Comparison of ENCODE assay signal across 22 mouse cellular contexts in the genomic region with DNA sequence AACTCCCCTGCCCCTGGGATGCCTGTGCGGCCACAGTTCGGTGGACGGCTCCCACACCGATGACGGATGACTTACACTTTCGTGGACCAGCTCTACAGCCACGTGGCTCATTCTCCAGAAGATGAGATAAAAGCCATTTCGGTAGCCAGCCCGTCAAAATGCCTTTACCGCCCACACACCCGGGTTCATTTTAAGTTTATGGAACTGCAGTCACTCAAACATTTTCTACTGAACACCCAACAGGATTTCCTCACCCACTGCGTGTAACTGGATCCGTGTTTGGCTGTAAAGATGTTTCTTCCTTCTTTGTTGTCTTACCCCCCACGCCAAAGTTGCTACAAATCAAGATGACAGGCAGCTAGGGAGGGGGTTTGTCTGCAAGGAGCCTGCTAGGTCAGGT. TPM values are rescaled to one million over a fixed set of nuclear protein-coding genes. Genes with fewer than 3 reads are reported as not detected.
A peak's percentile ranks its signal among the peaks of the same experiment; 100 is the strongest.
DNase-seq lines count a peak whose midpoint lies in the region; ATAC-seq and TF ChIP-seq lines count a peak whose summit lies in the region.
"Had no signal": no experiment of that assay in that cellular context is flagged by ENCODE, and none has a peak within 500 bp of the region (broad histone marks: within the 10 kb centered on the region; RNA-seq: fewer than 3 reads in every experiment).

No protein-coding gene starts in this region.

- DNase-seq in heart, postnatal 0 days (ENCODE audit: low spot score), result peak; percentile 10
- DNase-seq in heart, adult 8-10 months (ENCODE audit: low spot score), result no peak
- no peak for DNase-seq in thymus, adult 2 months
- DNase-seq in thymus, postnatal 25 days, result no peak
- peak; percentile 70 for DNase-seq in MEL (ENCODE audit: low read depth, low spot score)
- no peak for DNase-seq in layer of hippocampus, adult 18-20 months (ENCODE audit: low spot score in 2 of 2)
- no peak for DNase-seq in spleen, adult 18-20 months
- DNase-seq: adrenal gland, postnatal 36 days; cerebellum, adult 2 months; cerebellum, postnatal 36 days; kidney, adult 2 months; right cerebral cortex, adult 18-20 months; thymus, adult 18-20 months had no signal

- no peak for TF ChIP-seq POLR2A in thymus, adult 2 months (IDR thresholded peaks at IDR 0.05; ENCODE audit: control insufficient read depth, extremely low read depth, insufficient read depth, low read length, poor library complexity)
- TF ChIP-seq POLR2A in MEL (IDR thresholded peaks at IDR 0.05; ENCODE audit: control insufficient read depth in 1 of 2, insufficient read depth in 1 of 2, low read depth in 1 of 2, low read length in 2 of 2, poor library complexity in 1 of 2) (no peak), myocyte (IDR thresholded peaks at IDR 0.05; ENCODE audit: insufficient read length, low read depth) (no peak)

- TF ChIP-seq EP300 in heart, postnatal 0 days (IDR thresholded peaks at IDR 0.05; ENCODE audit: low read depth), result no peak
- peak in 1 of 2 experiments; percentile 42; a peak in 1 of 4 replicates for TF ChIP-seq EP300 in MEL (IDR thresholded peaks at IDR 0.05; ENCODE audit: low read depth in 1 of 2, low read length in 2 of 2)

- TF ChIP-seq RAD21 in MEL (IDR thresholded peaks at IDR 0.05; ENCODE audit: low read depth, low read length), result no peak

- peaks cover 17% of the 10 kb centered on the region for H3K27me3 ChIP-seq in heart, postnatal 0 days (ENCODE audit: control insufficient read depth, insufficient read depth, low read length)
- H3K27me3 ChIP-seq in thymus, adult 2 months (ENCODE audit: control insufficient read depth, insufficient read depth, low read length), result no peaks in the 10 kb centered on the region
- H3K27me3 ChIP-seq in MEL (ENCODE audit: control insufficient read depth in 1 of 2, insufficient read depth in 2 of 2, low read length in 2 of 2), result no peaks in the 10 kb centered on the region
- no peaks in the 10 kb centered on the region for H3K27me3 ChIP-seq in myocyte (ENCODE audit: control insufficient read depth, insufficient read depth, insufficient read length)

- H3ac ChIP-seq in myocyte (ENCODE audit: control insufficient read depth, insufficient read length), result no peak overlapping the region

- H3K4me2 ChIP-seq in heart, postnatal 0 days (ENCODE audit: low read depth, low read length), result no peak overlapping the region
- peak overlapping the region; percentile 56 for H3K4me2 ChIP-seq in myocyte (ENCODE audit: low read depth)
- H3K4me2 ChIP-seq: embryonic facial prominence, embryonic 15.5 days; heart, embryonic 12.5 days; hindbrain, embryonic 15.5 days; midbrain, embryonic 11.5 days; neural tube, embryonic 12.5 days; stomach, embryonic 15.5 days had no signal

- ATAC-seq in heart, postnatal 0 days (ENCODE audit: insufficient read depth, low read depth), result no peak; the same call in 1 of the 2 replicates
- ATAC-seq: forebrain, embryonic 16.5 days had no signal

- no peak for TF ChIP-seq CTCF in heart, postnatal 0 days (IDR thresholded peaks at IDR 0.05; ENCODE audit: low read depth)
- no peak for TF ChIP-seq CTCF in thymus, adult 2 months (IDR thresholded peaks at IDR 0.05; ENCODE audit: borderline replicate concordance, control insufficient read depth, extremely low read depth, insufficient read depth, low read length, poor library complexity)
- TF ChIP-seq CTCF in MEL (IDR thresholded peaks at IDR 0.05 in 2 of 3, conservative IDR thresholded peaks at IDR 0.05 in 1 of 3; ENCODE audit: control insufficient read depth in 1 of 3, insufficient read depth in 1 of 3, low read depth in 2 of 3, low read length in 3 of 3, poor library complexity in 1 of 3, severe bottlenecking in 1 of 3), result no peak

- H3K27ac ChIP-seq in heart, postnatal 0 days (ENCODE audit: low read depth), result no peak overlapping the region
- H3K27ac ChIP-seq in thymus, adult 2 months (ENCODE audit: control insufficient read depth, insufficient read depth, low read length), result peak overlapping the region; percentile 48; the same call in 1 of the 2 replicates
- H3K27ac ChIP-seq in MEL (ENCODE audit: control insufficient read depth, low read depth, low read length), result peak overlapping the region; percentile 47
- H3K27ac ChIP-seq: embryonic facial prominence, embryonic 15.5 days; hindbrain, embryonic 15.5 days; liver, embryonic 14.5 days; neural tube, embryonic 12.5 days; stomach, embryonic 15.5 days had no signal

- no peaks in the 10 kb centered on the region for H3K4me1 ChIP-seq in heart, postnatal 0 days (ENCODE audit: control insufficient read depth, insufficient read depth)
- H3K4me1 ChIP-seq in thymus, adult 2 months (replicated peaks; ENCODE audit: control insufficient read depth, insufficient read depth, low read length), result peaks cover 56% of the 10 kb centered on the region
- peaks cover 15 to 28% of the 10 kb centered on the region in 2 experiments for H3K4me1 ChIP-seq in MEL (ENCODE audit: control insufficient read depth in 1 of 2, insufficient read depth in 2 of 2, low read length in 2 of 2)
- H3K4me1 ChIP-seq: embryonic facial prominence, embryonic 15.5 days; heart, embryonic 12.5 days; hindbrain, embryonic 15.5 days; neural tube, embryonic 12.5 days had no signal

- H3K36me3 ChIP-seq in heart, postnatal 0 days (replicated peaks; ENCODE audit: control insufficient read depth, insufficient read depth, low read length), result no peaks in the 10 kb centered on the region
- no peaks in the 10 kb centered on the region for H3K36me3 ChIP-seq in thymus, adult 2 months (ENCODE audit: control insufficient read depth, insufficient read depth, low read length)
- H3K36me3 ChIP-seq in MEL (ENCODE audit: control insufficient read depth in 1 of 2, insufficient read depth in 2 of 2, low read length in 2 of 2), result peaks cover 2 to 16% of the 10 kb centered on the region in 2 experiments; a peak in 3 of 4 replicates
- H3K36me3 ChIP-seq in myocyte (ENCODE audit: control insufficient read depth, insufficient read depth), result no peaks in the 10 kb centered on the region
- H3K36me3 ChIP-seq: embryonic facial prominence, embryonic 15.5 days; heart, embryonic 12.5 days; hindbrain, embryonic 15.5 days; neural tube, embryonic 12.5 days; stomach, embryonic 15.5 days had no signal

- H3K79me2 ChIP-seq in MEL (ENCODE audit: control insufficient read depth, insufficient read depth, low read length, poor library complexity) (peaks cover 1% of the 10 kb centered on the region; the same call in 1 of the 2 replicates), myocyte (ENCODE audit: control insufficient read depth, insufficient read depth) (no peaks in the 10 kb centered on the region)

- no peak overlapping the region for H3K9ac ChIP-seq in heart, postnatal 0 days (replicated peaks; ENCODE audit: low read depth, low read length)
- H3K9ac ChIP-seq in MEL (ENCODE audit: control insufficient read depth, low read depth, low read length, poor library complexity, severe bottlenecking), result peak overlapping the region; percentile 17
- H3K9ac ChIP-seq: embryonic facial prominence, embryonic 15.5 days; heart, embryonic 12.5 days; hindbrain, embryonic 15.5 days; liver, embryonic 14.5 days; neural tube, embryonic 12.5 days; stomach, embryonic 15.5 days had no signal

- no peak overlapping the region for H3K4me3 ChIP-seq in heart, postnatal 0 days (ENCODE audit: low read depth, low read length)
- no peak overlapping the region for H3K4me3 ChIP-seq in thymus, adult 2 months (ENCODE audit: control insufficient read depth, insufficient read depth, low read length)
- H3K4me3 ChIP-seq in MEL (ENCODE audit: control insufficient read depth in 1 of 2, insufficient read depth in 1 of 2, low read depth in 2 of 2, low read length in 2 of 2) (peak overlapping the region in 1 of 2 experiments; percentile 2; a peak in 2 of 4 replicates), myocyte (no peak overlapping the region)
- H3K4me3 ChIP-seq: embryonic facial prominence, embryonic 15.5 days; heart, embryonic 12.5 days; hindbrain, embryonic 15.5 days; neural tube, embryonic 12.5 days; stomach, embryonic 15.5 days had no signal

- WGBS in heart, postnatal 0 days, result 49% methylated on average over 14 of the region's 14 CpGs
- 53% methylated on average over 14 of the region's 14 CpGs for WGBS in thymus, adult 2 months

- no peaks in the 10 kb centered on the region for H3K9me3 ChIP-seq in heart, postnatal 0 days (replicated peaks; ENCODE audit: control insufficient read depth, low read length)
- H3K9me3 ChIP-seq in MEL (replicated peaks; ENCODE audit: insufficient read depth, low read length), result no peaks in the 10 kb centered on the region
- H3K9me3 ChIP-seq: embryonic facial prominence, embryonic 15.5 days; hindbrain, embryonic 15.5 days; neural tube, embryonic 12.5 days; stomach, embryonic 15.5 days had no signal

RNA-seq across cellular contexts. Expression of a gene that starts 5.7 kb away (rescaled TPM):
- total RNA-seq in heart, postnatal 0 days (2014; rRNA removed; ENCODE audit: low replicate concordance), result 0.92 and 2.1 TPM in 2 replicates
- 0.43 and 0.46 TPM in 2 replicates for polyA plus RNA-seq in heart, postnatal 0 days (2015; fragmentation: Nextera tagmentation; extraction: Ambion mirVana)
- under 1 TPM; 0.54 to 0.86 (median 0.64) TPM for total RNA-seq in heart, adult 8-10 months (2022)
- polyA plus RNA-seq in thymus, adult 2 months (2012; rRNA removed), result 34.7 and 39.4 TPM in 2 replicates
- 17.0 and 17.5 TPM in 2 replicates for total RNA-seq in MEL (2012; rRNA removed)
- 10 to 100 TPM in 1 of 2 experiments, not detected in 1; 16.1 TPM for polyA plus RNA-seq in MEL (2012; ENCODE audit: insufficient read depth in 1 of 2, insufficient read length in 2 of 2, low read depth in 1 of 2, low replicate concordance in 2 of 2, missing spikeins in 1 of 2)
- 26.0 TPM for polyA plus RNA-seq in myocyte (2012; fragmentation: generic; extraction: Trizol)
- total RNA-seq in layer of hippocampus, adult 18-20 months (2021), result 10 to 100 TPM in 1 of 2 experiments, 1 to 10 TPM in 1; 8.9 to 11.4 TPM

RNA-seq across cellular contexts. Expression of a gene that starts 35.8 kb away (rescaled TPM):
- 0.85 TPM in 1 of 2 replicates, not detected in the other for total RNA-seq in heart, postnatal 0 days (2014; rRNA removed; ENCODE audit: low replicate concordance)
- polyA plus RNA-seq in heart, postnatal 0 days (2015; fragmentation: Nextera tagmentation; extraction: Ambion mirVana), result 1.6 and 1.8 TPM in 2 replicates
- total RNA-seq in heart, adult 8-10 months (2022), result 1 to 10 TPM; 1.1 to 2.0 (median 1.5) TPM
- polyA plus RNA-seq in thymus, adult 2 months (2012; rRNA removed), result 10.4 and 11.7 TPM in 2 replicates
- 42.2 and 60.3 TPM in 2 replicates for total RNA-seq in MEL (2012; rRNA removed)
- polyA plus RNA-seq in MEL (2012; ENCODE audit: insufficient read depth in 1 of 2, insufficient read length in 2 of 2, low read depth in 1 of 2, low replicate concordance in 2 of 2, missing spikeins in 1 of 2), result 10 to 100 TPM in 1 of 2 experiments, not detected in 1; 51.4 TPM
- 23.5 TPM for polyA plus RNA-seq in myocyte (2012; fragmentation: generic; extraction: Trizol)
- 1 to 10 TPM; 1.7 to 2.1 TPM for total RNA-seq in layer of hippocampus, adult 18-20 months (2021)

RNA-seq across cellular contexts. Expression of a gene that starts 38.0 kb away (rescaled TPM):
- total RNA-seq in heart, postnatal 0 days (2014; rRNA removed; ENCODE audit: low replicate concordance), result 0.19 and 0.50 TPM in 2 replicates
- 0.38 and 0.81 TPM in 2 replicates for polyA plus RNA-seq in heart, postnatal 0 days (2015; fragmentation: Nextera tagmentation; extraction: Ambion mirVana)
- 1 to 10 TPM; 1.9 to 4.3 (median 2.8) TPM for total RNA-seq in heart, adult 8-10 months (2022)
- polyA plus RNA-seq in thymus, adult 2 months (2012; rRNA removed), result 11.5 and 11.9 TPM in 2 replicates
- 0.35 and 0.72 TPM in 2 replicates for total RNA-seq in MEL (2012; rRNA removed)
- polyA plus RNA-seq in MEL (2012; ENCODE audit: insufficient read depth in 1 of 2, insufficient read length in 2 of 2, low read depth in 1 of 2, low replicate concordance in 2 of 2, missing spikeins in 1 of 2) (1 to 10 TPM in 1 of 2 experiments, not detected in 1; 2.5 TPM), myocyte (2012; fragmentation: generic; extraction: Trizol) (13.3 TPM)
- 10 to 100 TPM; 74.4 to 77.9 TPM for total RNA-seq in layer of hippocampus, adult 18-20 months (2021)

RNA-seq across cellular contexts. Expression of a gene that starts 54.2 kb away (rescaled TPM):
- total RNA-seq in heart, postnatal 0 days (2014; rRNA removed; ENCODE audit: low replicate concordance), result 0.42 TPM in 1 of 2 replicates, not detected in the other
- 0.56 and 0.68 TPM in 2 replicates for polyA plus RNA-seq in heart, postnatal 0 days (2015; fragmentation: Nextera tagmentation; extraction: Ambion mirVana)
- 1 to 10 TPM in 2 of 4 experiments, under 1 TPM in 2; 0.84 to 2.6 (median 1.1) TPM for total RNA-seq in heart, adult 8-10 months (2022)
- polyA plus RNA-seq in thymus, adult 2 months (2012; rRNA removed), result 114 and 131 TPM in 2 replicates
- total RNA-seq in MEL (2012; rRNA removed), result 79.9 and 94.7 TPM in 2 replicates
- 100 to 1,000 TPM; 106 to 128 TPM for polyA plus RNA-seq in MEL (2012; ENCODE audit: insufficient read depth in 1 of 2, insufficient read length in 2 of 2, low read depth in 1 of 2, low replicate concordance in 2 of 2, missing spikeins in 1 of 2)
- not detected for polyA plus RNA-seq in myocyte (2012; fragmentation: generic; extraction: Trizol)
- 1 to 10 TPM; 5.4 to 5.7 TPM for total RNA-seq in layer of hippocampus, adult 18-20 months (2021)

Comparison
In these comparisons a context has a peak if more than half of its experiments do, and no peak if none do; other contexts are left out.
1. DNase-seq: peak in heart, postnatal 0 days (single experiment) and MEL (single experiment); none in heart, adult 8-10 months (single experiment), thymus, adult 2 months (single experiment), thymus, postnatal 25 days (single experiment), layer of hippocampus, adult 18-20 months (0 of 2) and spleen, adult 18-20 months (0 of 2).
2. RNA of a gene that starts 35.8 kb away (total RNA-seq): 42.2 to 60.3 TPM in MEL; 1.7 to 2.1 TPM in layer of hippocampus, adult 18-20 months, 1.1 to 2.0 TPM in heart, adult 8-10 months and 0.85 TPM in heart, postnatal 0 days; every median in the first group is over 10 times any median in the second.
3. RNA of a gene that starts 38.0 kb away (total RNA-seq): 74.4 to 77.9 TPM in layer of hippocampus, adult 18-20 months; 1.9 to 4.3 TPM in heart, adult 8-10 months, 0.35 to 0.72 TPM in MEL and 0.19 to 0.50 TPM in heart, postnatal 0 days; every median in the first group is over 10 times any median in the second.